Mouse (Mus musculus): ENCODE results near the gene Odf2. TPM values are rescaled to one million over a fixed set of nuclear protein-coding genes. Genes with fewer than 3 reads are reported as not detected.

The Odf2 gene
- total and polyA plus RNA-seq, 2 experiments from 2014 or later: 28.6 to 35.1 TPM

- Histone ChIP-seq H3K4me3 (ENCODE audit: low read depth, low read length) (peak overlapping the region; percentile 97), H3K4me1 (ENCODE audit: control insufficient read depth, insufficient read depth) (peaks cover 52% of the 10 kb centered on the region), H3K27ac (ENCODE audit: low read depth) (peak overlapping the region; percentile 97), H3K27me3 (ENCODE audit: control insufficient read depth, insufficient read depth, low read length) (no peaks in the 10 kb centered on the region), H3K4me2 (ENCODE audit: low read depth, low read length) (peak overlapping the region; percentile 72), H3K9me3 (replicated peaks; ENCODE audit: control insufficient read depth, low read length) (no peaks in the 10 kb centered on the region), H3K9ac (replicated peaks; ENCODE audit: low read depth, low read length) (peak overlapping the region; percentile 99), H3K36me3 (replicated peaks; ENCODE audit: control insufficient read depth, insufficient read depth, low read length) (peaks cover 28% of the 10 kb centered on the region)
- DNase-seq (ENCODE audit: low spot score) (no peak), ATAC-seq (ENCODE audit: insufficient read depth, low read depth) (peak; percentile 12; the same call in 1 of the 2 replicates)
- TF ChIP-seq EP300 (IDR thresholded peaks at IDR 0.05; ENCODE audit: low read depth): no peak
- TF ChIP-seq CTCF (IDR thresholded peaks at IDR 0.05; ENCODE audit: low read depth): 0 out of 2 replicates have a peak, but pooled peaks have one; percentile 3
- WGBS: under 1% methylated on average over 38 of the region's 41 CpGs
Measured at GRCm38 (mm10) chr2:29965906-29966305, 76.9 kb downstream of the Odf2 start.

- ATAC-seq (ENCODE audit: insufficient read depth, low read depth) (no peak), DNase-seq (ENCODE audit: low spot score) (no peak)
- Histone ChIP-seq H3K36me3 (replicated peaks; ENCODE audit: control insufficient read depth, insufficient read depth, low read length) (peaks cover 28% of the 10 kb centered on the region), H3K4me3 (ENCODE audit: low read depth, low read length) (peak overlapping the region; percentile 97), H3K4me1 (ENCODE audit: control insufficient read depth, insufficient read depth) (peaks cover 61% of the 10 kb centered on the region), H3K27me3 (ENCODE audit: control insufficient read depth, insufficient read depth, low read length) (no peaks in the 10 kb centered on the region), H3K4me2 (ENCODE audit: low read depth, low read length) (peak overlapping the region; percentile 72), H3K9me3 (replicated peaks; ENCODE audit: control insufficient read depth, low read length) (no peaks in the 10 kb centered on the region), H3K27ac (ENCODE audit: low read depth) (peak overlapping the region; percentile 97), H3K9ac (replicated peaks; ENCODE audit: low read depth, low read length) (peak overlapping the region; percentile 99)
- no peak for TF ChIP-seq CTCF (IDR thresholded peaks at IDR 0.05; ENCODE audit: low read depth)
- 37% methylated on average over 2 of the region's 2 CpGs for WGBS
Measured at GRCm38 (mm10) chr2:29966826-29967225, 77.8 kb downstream of the Odf2 start.

GRCm38 (mm10) chr2:29967768-29968167, 78.7 kb downstream of the Odf2 start:
- H3K36me3 ChIP-seq (replicated peaks; ENCODE audit: control insufficient read depth, insufficient read depth, low read length): peaks cover 28% of the 10 kb centered on the region
- peaks cover 68% of the 10 kb centered on the region for H3K4me1 ChIP-seq (ENCODE audit: control insufficient read depth, insufficient read depth)
- H3K4me2 ChIP-seq (ENCODE audit: low read depth, low read length): peak overlapping the region; percentile 72
- WGBS: 12% methylated on average over 5 of the region's 5 CpGs
- peak; percentile 57 for DNase-seq (ENCODE audit: low spot score)
- peak overlapping the region; percentile 97 for H3K27ac ChIP-seq (ENCODE audit: low read depth)
- H3K9ac ChIP-seq (replicated peaks; ENCODE audit: low read depth, low read length): peak overlapping the region; percentile 99
- peak; percentile 10; the same call in 1 of the 2 replicates for ATAC-seq (ENCODE audit: insufficient read depth, low read depth)
- peak overlapping the region; percentile 97 for H3K4me3 ChIP-seq (ENCODE audit: low read depth, low read length)
- no peaks in the 10 kb centered on the region for H3K9me3 ChIP-seq (replicated peaks; ENCODE audit: control insufficient read depth, low read length)
- no peaks in the 10 kb centered on the region for H3K27me3 ChIP-seq (ENCODE audit: control insufficient read depth, insufficient read depth, low read length)
- TF ChIP-seq EP300 (IDR thresholded peaks at IDR 0.05; ENCODE audit: low read depth): no peak
- TF ChIP-seq CTCF (IDR thresholded peaks at IDR 0.05; ENCODE audit: low read depth): no peak

- Histone ChIP-seq H3K4me1 (ENCODE audit: control insufficient read depth, insufficient read depth) (peaks cover 73% of the 10 kb centered on the region), H3K9me3 (replicated peaks; ENCODE audit: control insufficient read depth, low read length) (no peaks in the 10 kb centered on the region), H3K4me2 (ENCODE audit: low read depth, low read length) (peak overlapping the region; percentile 72), H3K27ac (ENCODE audit: low read depth) (peak overlapping the region; percentile 97), H3K27me3 (ENCODE audit: control insufficient read depth, insufficient read depth, low read length) (no peaks in the 10 kb centered on the region), H3K4me3 (ENCODE audit: low read depth, low read length) (0 out of 2 replicates have a peak overlapping the region, but pooled peaks have one; percentile 97), H3K36me3 (replicated peaks; ENCODE audit: control insufficient read depth, insufficient read depth, low read length) (peaks cover 28% of the 10 kb centered on the region), H3K9ac (replicated peaks; ENCODE audit: low read depth, low read length) (no peak overlapping the region)
- ATAC-seq (ENCODE audit: insufficient read depth, low read depth) (no peak), DNase-seq (ENCODE audit: low spot score) (no peak)
- TF ChIP-seq CTCF (IDR thresholded peaks at IDR 0.05; ENCODE audit: low read depth): no peak
- TF ChIP-seq EP300 (IDR thresholded peaks at IDR 0.05; ENCODE audit: low read depth): no peak
- 24% methylated on average over 5 of the region's 5 CpGs for WGBS
Measured at GRCm38 (mm10) chr2:29968638-29969037, 79.6 kb downstream of the Odf2 start.

DNA sequence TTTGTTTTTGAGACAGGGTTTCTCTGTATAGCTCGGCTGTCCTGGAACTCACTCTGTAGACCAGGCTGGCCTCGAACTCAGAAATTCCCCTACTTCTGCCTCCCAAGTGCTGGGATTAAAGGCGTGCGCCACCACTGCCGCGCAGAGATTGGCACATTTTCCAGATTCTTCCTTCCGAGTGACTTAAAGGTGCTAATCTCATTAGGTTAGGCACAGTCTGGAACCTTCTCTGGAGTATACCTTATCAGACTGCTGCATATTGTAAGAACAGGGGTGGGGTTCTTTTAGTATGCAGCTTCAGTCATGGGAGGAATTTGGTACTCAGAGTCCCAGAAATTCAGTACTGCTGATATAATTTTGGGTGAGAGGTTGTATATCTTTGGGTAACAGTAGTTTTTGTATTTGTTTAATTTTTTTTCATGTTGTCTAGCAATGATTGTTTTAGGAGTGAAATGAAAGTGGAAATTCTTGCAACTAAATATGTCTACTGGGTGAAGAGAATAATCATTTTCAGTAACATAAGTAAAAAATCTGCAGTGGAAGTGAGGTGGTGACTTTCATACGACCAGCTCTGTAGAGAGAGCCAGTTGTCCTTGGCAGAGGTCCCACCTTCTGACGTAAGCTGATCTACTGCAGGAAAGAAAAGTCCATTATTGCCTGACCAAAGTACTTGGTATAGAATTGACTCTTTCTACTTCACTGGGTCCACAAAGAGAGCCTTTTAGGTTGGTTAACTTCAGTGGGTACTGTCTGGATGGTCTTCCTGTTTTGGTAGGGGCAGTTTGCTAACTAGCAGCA, 83.0 kb downstream of the Odf2 start:
- Histone ChIP-seq H3K27me3 (ENCODE audit: control insufficient read depth, insufficient read depth, low read length) (no peaks in the 10 kb centered on the region), H3K4me3 (ENCODE audit: low read depth, low read length) (no peak overlapping the region; the same call in 1 of the 2 replicates), H3K4me1 (ENCODE audit: control insufficient read depth, insufficient read depth) (peaks cover 57% of the 10 kb centered on the region), H3K36me3 (replicated peaks; ENCODE audit: control insufficient read depth, insufficient read depth, low read length) (peaks cover 49% of the 10 kb centered on the region), H3K9ac (replicated peaks; ENCODE audit: low read depth, low read length) (no peak overlapping the region), H3K27ac (ENCODE audit: low read depth) (peak overlapping the region; percentile 77), H3K4me2 (ENCODE audit: low read depth, low read length) (peak overlapping the region; percentile 27; the same call in 1 of the 2 replicates), H3K9me3 (replicated peaks; ENCODE audit: control insufficient read depth, low read length) (no peaks in the 10 kb centered on the region)
- TF ChIP-seq EP300 (IDR thresholded peaks at IDR 0.05; ENCODE audit: low read depth): no peak
- TF ChIP-seq CTCF (IDR thresholded peaks at IDR 0.05; ENCODE audit: low read depth): no peak; the same call in 1 of the 2 replicates
- peak; percentile 88 for DNase-seq (ENCODE audit: low spot score)
- ATAC-seq (ENCODE audit: insufficient read depth, low read depth): peak; percentile 70
- 28% methylated on average over 9 of the region's 9 CpGs for WGBS
